Mouse (Mus musculus) right cerebral cortex, adult 18-20 months (tissue): Measurements from ENCODE around the gene Gm49318.

Source experiments
- DNase-seq: peaks from one replicate; pipeline ENCODE4 v3.0.0; 2022; ENCODE audit warnings: mixed read lengths

Gene Gm49318

GRCm38 (mm10) chr9:22024592-22024991, 46.5 kb downstream of the Gm49318 start:
- DNase-seq, result peak; percentile 41

GRCm38 (mm10) chr9:22017208-22017825, 53.7 kb downstream of the Gm49318 start:
- DNase-seq, result no peak

GRCm38 (mm10) chr9:22016245-22016644, 54.8 kb downstream of the Gm49318 start:
- DNase-seq, result no peak

- no peak for DNase-seq
Measured at GRCm38 (mm10) chr9:22012731-22013130, 58.3 kb downstream of the Gm49318 start.

GRCm38 (mm10) chr9:22011055-22011454, 60.0 kb downstream of the Gm49318 start:
- DNase-seq, result no peak

GRCm38 (mm10) chr9:22004546-22004945, 66.5 kb downstream of the Gm49318 start:
- no peak for DNase-seq

- DNase-seq, result peak; percentile 53
Measured at GRCm38 (mm10) chr9:22003163-22003554, 67.9 kb downstream of the Gm49318 start.

GRCm38 (mm10) chr9:22002194-22003162, 68.6 kb downstream of the Gm49318 start, which contains the start of the genes Ccdc151 and Prkcsh:
TSS of gene Ccdc151 (minus strand) at chr9:22002634.
TSS of gene Prkcsh (plus strand) at chr9:22002806.
- peak; percentile 100 for DNase-seq

- DNase-seq, result no peak
Measured at GRCm38 (mm10) chr9:22001633-22002032, 69.4 kb downstream of the Gm49318 start.

GRCm38 (mm10) chr9:22000296-22000695, 70.8 kb downstream of the Gm49318 start:
- no peak for DNase-seq

GRCm38 (mm10) chr9:21996178-21996867, 74.7 kb downstream of the Gm49318 start:
- no peak for DNase-seq

- DNase-seq, result no peak
Measured at GRCm38 (mm10) chr9:21992227-21992626, 78.8 kb downstream of the Gm49318 start.

- no peak for DNase-seq
Measured at GRCm38 (mm10) chr9:21989230-21990110, 81.6 kb downstream of the Gm49318 start, which contains the start of gene Rgl3. TSS of gene Rgl3 (minus strand) at chr9:21989446.

- no peak for DNase-seq
Measured at GRCm38 (mm10) chr9:21988421-21989101, 82.5 kb downstream of the Gm49318 start.

- no peak for DNase-seq
Measured at GRCm38 (mm10) chr9:21987592-21988342, 83.3 kb downstream of the Gm49318 start.
